Mouse (Mus musculus): ENCODE measurements around the gene Igsf9b. TPM values are rescaled to one million over a fixed set of nuclear protein-coding genes. Genes with fewer than 3 reads are reported as not detected.

The Igsf9b gene
- polyA plus RNA-seq, 1 experiment = 5.6 TPM

DNA sequence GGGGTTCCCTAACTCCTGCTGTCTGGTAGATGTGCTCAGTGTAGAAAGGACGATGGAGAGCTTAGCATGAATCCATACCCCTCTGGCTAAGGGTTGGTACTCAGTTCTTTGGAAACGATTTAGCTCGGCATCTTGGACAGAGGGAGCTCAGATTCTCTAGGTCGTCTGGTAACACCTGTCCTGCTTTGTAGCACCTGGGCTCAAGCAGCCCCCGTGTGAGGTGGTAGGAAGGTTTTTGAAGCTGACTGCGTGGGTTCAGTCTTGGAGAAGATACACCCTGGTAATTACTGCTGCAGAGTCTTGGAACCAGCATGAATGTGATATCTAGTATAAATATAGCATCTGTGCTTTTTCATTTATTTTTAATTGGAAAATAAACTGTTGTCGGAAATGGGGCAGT, 54.1 kb downstream of the Igsf9b start:
- no peak overlapping the region for H3K27ac ChIP-seq (ENCODE audit: insufficient read depth, low read length)
- H3K4me1 ChIP-seq (ENCODE audit: control insufficient read depth, insufficient read depth, low read length) = no peaks in the 10 kb centered on the region
- TF ChIP-seq CTCF (IDR thresholded peaks at IDR 0.05; ENCODE audit: borderline replicate concordance, insufficient read depth, low read length) (no peak), POLR2A (IDR thresholded peaks at IDR 0.05; ENCODE audit: low read depth, low read length) (no peak)
- H3K4me3 ChIP-seq (ENCODE audit: insufficient read depth, low read length) = no peak overlapping the region

DNA sequence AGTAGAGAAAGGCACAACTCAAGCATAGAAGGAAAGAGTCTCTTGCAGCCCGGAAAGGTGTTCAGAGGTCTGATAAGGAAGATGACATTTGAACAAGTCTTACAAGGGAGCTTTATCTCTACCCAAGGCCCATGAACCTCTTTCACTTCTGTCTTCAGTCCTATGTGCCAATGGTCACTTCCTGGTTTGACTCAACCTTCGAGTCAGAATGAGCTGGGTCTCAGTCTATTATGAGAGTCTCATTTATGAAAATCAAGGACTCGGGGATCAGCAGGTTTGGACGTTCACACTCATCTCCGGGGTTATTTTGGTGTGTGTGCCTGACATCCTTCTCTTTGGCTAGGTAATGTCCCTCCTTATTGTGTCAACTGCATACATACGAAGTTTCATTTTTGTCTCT, 58.9 kb downstream of the Igsf9b start:
- Histone ChIP-seq H3K4me1 (ENCODE audit: control insufficient read depth, insufficient read depth, low read length) (no peaks in the 10 kb centered on the region), H3K4me3 (ENCODE audit: insufficient read depth, low read length) (no peak overlapping the region), H3K27ac (ENCODE audit: insufficient read depth, low read length) (no peak overlapping the region)
- TF ChIP-seq CTCF (IDR thresholded peaks at IDR 0.05; ENCODE audit: borderline replicate concordance, insufficient read depth, low read length) (no peak), POLR2A (IDR thresholded peaks at IDR 0.05; ENCODE audit: low read depth, low read length) (no peak)

DNA sequence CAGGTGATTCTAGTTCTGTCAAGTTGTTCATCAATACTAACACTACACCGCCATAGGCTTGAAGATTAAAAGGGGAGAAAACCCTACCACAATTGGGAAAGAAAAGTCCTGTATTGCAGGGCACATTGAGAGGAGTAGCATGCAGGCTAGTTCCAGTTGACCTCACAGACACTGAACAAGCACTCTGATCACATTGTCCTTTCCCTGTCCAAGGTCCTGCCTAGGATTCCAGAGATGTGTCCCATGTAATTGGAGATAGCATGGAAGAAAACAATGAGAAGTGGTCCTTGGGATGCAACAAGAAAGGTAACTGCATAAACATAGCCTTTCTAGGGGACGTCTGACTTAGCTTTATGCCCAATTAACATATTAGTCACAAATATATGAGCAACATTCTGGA, 68.2 kb downstream of the Igsf9b start:
- Histone ChIP-seq H3K4me3 (ENCODE audit: insufficient read depth, low read length) (no peak overlapping the region), H3K4me1 (ENCODE audit: control insufficient read depth, insufficient read depth, low read length) (no peaks in the 10 kb centered on the region), H3K27ac (ENCODE audit: insufficient read depth, low read length) (no peak overlapping the region)
- TF ChIP-seq CTCF (IDR thresholded peaks at IDR 0.05; ENCODE audit: borderline replicate concordance, insufficient read depth, low read length) (no peak), POLR2A (IDR thresholded peaks at IDR 0.05; ENCODE audit: low read depth, low read length) (no peak)

DNA sequence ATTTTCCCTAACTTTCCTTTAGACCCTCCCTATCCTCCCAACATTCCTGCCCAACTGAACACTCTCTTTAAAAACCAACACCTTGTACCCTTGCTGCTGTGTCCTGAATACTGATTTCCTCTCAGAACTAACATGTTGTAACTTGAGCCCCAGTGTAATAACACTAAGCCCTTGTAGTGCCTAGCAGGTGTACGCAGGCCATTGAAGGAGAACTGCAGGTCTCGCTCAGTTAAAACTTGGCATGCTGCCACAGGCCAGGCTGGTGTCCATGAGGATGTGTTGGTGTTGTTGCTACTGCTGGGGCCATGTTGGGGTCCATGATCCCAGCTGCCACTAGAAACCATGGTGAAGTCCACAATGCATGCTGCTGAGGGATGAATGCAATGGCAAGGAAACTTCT, 70.1 kb downstream of the Igsf9b start:
- Histone ChIP-seq H3K4me1 (ENCODE audit: control insufficient read depth, insufficient read depth, low read length) (no peaks in the 10 kb centered on the region), H3K27ac (ENCODE audit: insufficient read depth, low read length) (no peak overlapping the region), H3K4me3 (ENCODE audit: insufficient read depth, low read length) (no peak overlapping the region)
- no peak for TF ChIP-seq CTCF (IDR thresholded peaks at IDR 0.05; ENCODE audit: borderline replicate concordance, insufficient read depth, low read length)
- no peak for TF ChIP-seq POLR2A (IDR thresholded peaks at IDR 0.05; ENCODE audit: low read depth, low read length)

DNA sequence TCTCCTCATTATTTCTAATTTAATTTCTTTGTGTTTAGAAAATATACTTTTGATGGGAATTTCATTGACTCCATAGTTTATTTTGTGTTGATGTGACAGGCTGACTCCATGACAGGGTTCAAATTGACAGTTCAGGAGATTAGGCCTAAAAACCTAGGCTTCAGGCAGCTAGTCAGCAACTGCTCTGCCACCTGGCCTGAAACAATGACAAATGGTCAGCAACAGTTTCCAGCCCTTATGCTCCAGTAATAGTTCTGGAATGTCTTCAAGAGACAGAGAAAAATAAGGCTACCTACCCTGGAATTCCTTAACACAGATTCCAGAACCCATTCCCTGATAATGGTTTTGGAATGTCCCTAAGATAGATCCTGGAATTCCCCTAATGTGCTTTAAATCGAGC, 76.7 kb downstream of the Igsf9b start:
- no peaks in the 10 kb centered on the region for H3K4me1 ChIP-seq (ENCODE audit: control insufficient read depth, insufficient read depth, low read length)
- TF ChIP-seq POLR2A (IDR thresholded peaks at IDR 0.05; ENCODE audit: low read depth, low read length) (no peak), CTCF (IDR thresholded peaks at IDR 0.05; ENCODE audit: borderline replicate concordance, insufficient read depth, low read length) (no peak)
- H3K4me3 ChIP-seq (ENCODE audit: insufficient read depth, low read length) = no peak overlapping the region
- no peak overlapping the region for H3K27ac ChIP-seq (ENCODE audit: insufficient read depth, low read length)

DNA sequence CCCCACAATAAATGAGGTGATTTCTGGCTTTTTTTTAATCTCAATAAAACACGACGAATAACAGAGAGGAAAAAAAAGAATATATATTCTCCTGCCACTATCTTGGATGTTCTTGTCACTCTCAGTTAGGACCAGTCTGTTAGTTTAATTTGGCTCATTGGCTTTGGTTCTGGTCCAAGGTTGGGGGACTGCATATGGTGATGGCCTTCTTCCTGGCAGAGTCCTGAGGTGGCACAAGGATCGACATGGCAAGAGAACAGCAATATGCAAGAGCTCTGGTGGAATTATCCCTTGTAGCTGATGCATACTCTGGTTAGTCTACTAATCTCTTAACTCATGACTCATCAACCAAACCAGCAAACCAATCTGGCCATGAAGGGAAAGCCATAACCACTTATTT, 87.9 kb downstream of the Igsf9b start:
- Histone ChIP-seq H3K4me1 (ENCODE audit: control insufficient read depth, insufficient read depth, low read length) (no peaks in the 10 kb centered on the region), H3K27ac (ENCODE audit: insufficient read depth, low read length) (no peak overlapping the region), H3K4me3 (ENCODE audit: insufficient read depth, low read length) (no peak overlapping the region)
- TF ChIP-seq POLR2A (IDR thresholded peaks at IDR 0.05; ENCODE audit: low read depth, low read length) = no peak
- no peak for TF ChIP-seq CTCF (IDR thresholded peaks at IDR 0.05; ENCODE audit: borderline replicate concordance, insufficient read depth, low read length)

DNA sequence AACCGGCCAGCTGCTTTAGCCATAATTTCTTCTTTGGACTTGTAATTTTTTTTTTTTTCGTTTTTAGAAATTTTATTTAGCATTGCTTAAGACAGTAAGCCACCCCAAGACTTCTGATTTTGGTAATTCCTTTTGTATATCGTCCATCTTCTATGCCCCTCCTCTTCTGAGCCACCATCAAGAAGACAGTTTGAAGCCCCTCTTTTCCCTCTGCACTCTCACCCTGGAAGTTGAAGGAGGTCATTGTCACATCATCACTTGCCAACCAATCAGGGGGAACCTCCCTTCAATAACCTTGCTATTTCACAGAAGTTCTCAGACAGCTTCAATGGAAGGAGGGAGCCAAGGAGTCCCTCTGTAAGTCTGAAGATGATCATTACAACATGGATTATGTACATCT, 97.5 kb downstream of the Igsf9b start, which contains the start of gene Spata19:
Gene Spata19, plus strand, starts transcription at position 301 of the 400 bp plus-strand sequence.
- TF ChIP-seq CTCF (IDR thresholded peaks at IDR 0.05; ENCODE audit: borderline replicate concordance, insufficient read depth, low read length) = no peak
- no peak for TF ChIP-seq POLR2A (IDR thresholded peaks at IDR 0.05; ENCODE audit: low read depth, low read length)
- H3K4me1 ChIP-seq (ENCODE audit: control insufficient read depth, insufficient read depth, low read length) = no peaks in the 10 kb centered on the region
- no peak within 1 kb of the TSS for H3K27ac ChIP-seq (ENCODE audit: insufficient read depth, low read length)
- H3K4me3 ChIP-seq (ENCODE audit: insufficient read depth, low read length) = no peak within 1 kb of the TSS

DNA sequence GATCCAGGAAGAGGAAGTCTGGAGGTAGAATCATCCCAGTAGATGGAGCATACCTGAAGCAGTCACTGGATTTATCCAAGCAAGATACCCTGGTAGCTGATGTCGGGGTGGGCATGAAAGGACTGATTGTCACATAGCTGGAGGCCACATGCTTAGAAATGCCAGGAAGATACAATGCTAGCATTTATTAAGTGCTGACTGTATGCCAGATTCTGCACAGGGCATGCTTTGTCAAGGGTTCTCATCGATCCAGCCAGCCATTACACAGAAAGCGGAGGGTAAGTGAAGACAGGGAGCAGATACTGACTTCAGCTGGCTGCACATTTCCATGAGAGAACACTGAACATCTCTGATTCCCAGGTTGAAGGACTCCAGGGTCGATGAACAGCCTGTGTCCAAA, 102.2 kb downstream of the Igsf9b start:
- TF ChIP-seq CTCF (IDR thresholded peaks at IDR 0.05; ENCODE audit: borderline replicate concordance, insufficient read depth, low read length) (no peak), POLR2A (IDR thresholded peaks at IDR 0.05; ENCODE audit: low read depth, low read length) (no peak)
- no peak overlapping the region for H3K4me3 ChIP-seq (ENCODE audit: insufficient read depth, low read length)
- H3K27ac ChIP-seq (ENCODE audit: insufficient read depth, low read length) = no peak overlapping the region
- no peaks in the 10 kb centered on the region for H3K4me1 ChIP-seq (ENCODE audit: control insufficient read depth, insufficient read depth, low read length)

Other genes starting within 250 kb of the Igsf9b start
- gene Jam3, start 143.8 kb upstream of the Igsf9b start, polyA plus RNA-seq (2011; ENCODE audit: insufficient read length, low read depth, missing spikeins) = 45.6 and 50.3 TPM in 2 replicates
- gene Spata19, start 97.6 kb downstream of the Igsf9b start, polyA plus RNA-seq (2011; ENCODE audit: insufficient read length, low read depth, missing spikeins) = not detected in 2 replicates

All from embryonic fibroblast, embryonic 13.5 days (primary cell).